Mouse (Mus musculus) kidney, adult 2 months (tissue): Measurements from ENCODE around the gene Rufy1.

Experiments
- CTCF ChIP-seq: fragments of 200-500 bp; conservative IDR thresholded peaks from 2 replicates; pipeline ENCODE4 v1.5.1; 2011; ENCODE audit warnings: low read depth, mild to moderate bottlenecking, control low read depth, low read length, moderate library complexity, mixed read lengths; ENCODE audit not compliant: insufficient read depth, insufficient read length
- POLR2A ChIP-seq: fragments of 200-500 bp; IDR thresholded peaks from one replicate; pipeline ENCODE4 v1.6.1; 2011; ENCODE audit warnings: low read depth, low read length, control low read depth

- TF ChIP-seq CTCF = no peak
- no peak for TF ChIP-seq POLR2A
These were observed 23.7 kb downstream of the Rufy1 start for GRCm38 (mm10) chr11:50407235-50407634.
